Mouse (Mus musculus): ENCODE measurements around the gene Krtap17-1. TPM values are rescaled to one million over a fixed set of nuclear protein-coding genes. Genes with fewer than 3 reads are reported as not detected.

Gene Krtap17-1
- polyA plus RNA-seq, 1 experiment from 2014 or later, result not detected

DNA sequence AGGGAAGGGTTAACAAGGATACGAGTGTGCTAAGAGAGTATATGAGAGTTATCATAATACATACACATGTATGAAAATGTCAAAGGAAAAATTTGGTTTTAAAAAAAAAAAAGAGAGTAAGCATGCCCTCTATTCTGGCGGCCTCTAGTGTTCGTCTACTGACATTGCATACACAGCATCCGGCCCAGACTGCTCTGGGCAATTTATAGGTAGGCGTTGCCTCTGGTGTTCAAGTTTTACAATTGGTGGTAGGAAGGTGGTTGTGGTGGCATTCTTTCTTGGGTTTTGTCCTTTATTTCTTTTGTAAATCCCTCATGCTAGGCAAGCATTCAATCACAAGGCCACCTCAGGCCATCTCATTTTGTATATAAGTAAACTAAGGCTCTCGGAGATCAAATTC is 11.1 kb upstream of the Krtap17-1 start:
- H3K4me3 ChIP-seq, result no peak overlapping the region
- H3K9ac ChIP-seq, result no peak overlapping the region
- no peaks in the 10 kb centered on the region for H3K36me3 ChIP-seq
- H3K4me1 ChIP-seq (replicated peaks), result no peaks in the 10 kb centered on the region
- ATAC-seq (ENCODE audit: insufficient number of reproducible peaks, low FRiP score), result no peak
- no peaks in the 10 kb centered on the region for H3K27me3 ChIP-seq (replicated peaks)
- H3K27ac ChIP-seq (ENCODE audit: poor library complexity, severe bottlenecking), result no peak overlapping the region
- peaks cover 7% of the 10 kb centered on the region for H3K9me3 ChIP-seq (replicated peaks)
- 23% methylated on average over 6 of the region's 6 CpGs for WGBS
- no peak overlapping the region for H3K4me2 ChIP-seq

DNA sequence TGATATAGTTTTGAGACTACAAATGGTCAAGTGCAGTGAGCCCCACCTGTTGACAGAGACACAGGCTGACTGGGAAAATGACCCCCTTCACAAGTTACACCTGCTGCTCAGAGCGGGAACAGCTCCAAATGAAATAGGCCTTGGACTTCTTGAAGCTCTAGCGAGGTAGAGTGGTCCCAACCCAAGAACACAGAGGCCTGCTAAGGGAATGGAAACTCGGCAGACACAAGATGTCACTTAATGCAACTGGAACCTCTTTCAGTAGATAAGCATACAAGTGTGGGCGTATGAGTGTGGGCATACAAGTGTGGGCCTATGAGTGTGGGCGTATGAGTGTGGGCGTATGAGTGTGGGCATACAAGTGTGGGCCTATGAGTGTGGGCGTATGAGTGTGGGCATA is 5.3 kb upstream of the Krtap17-1 start:
- WGBS, result 83% methylated on average over 7 of the region's 7 CpGs
- H3K27ac ChIP-seq (ENCODE audit: poor library complexity, severe bottlenecking), result no peak overlapping the region
- no peaks in the 10 kb centered on the region for H3K4me1 ChIP-seq (replicated peaks)
- H3K4me2 ChIP-seq, result no peak overlapping the region
- H3K9ac ChIP-seq, result no peak overlapping the region
- H3K36me3 ChIP-seq, result no peaks in the 10 kb centered on the region
- H3K9me3 ChIP-seq (replicated peaks), result peaks cover 7% of the 10 kb centered on the region
- H3K27me3 ChIP-seq (replicated peaks), result peaks cover 17% of the 10 kb centered on the region
- no peak overlapping the region for H3K4me3 ChIP-seq
- ATAC-seq (ENCODE audit: insufficient number of reproducible peaks, low FRiP score), result no peak

GRCm38 (mm10) chr11:99994384-99994661 is 529 bp upstream of the Krtap17-1 start:
- no peak for ATAC-seq (ENCODE audit: insufficient number of reproducible peaks, low FRiP score)
- no peak overlapping the region for H3K4me3 ChIP-seq
- WGBS, result 63% methylated on average over 4 of the region's 4 CpGs

GRCm38 (mm10) chr11:99990571-99990970 is 3.2 kb downstream of the Krtap17-1 start:
- Histone ChIP-seq H3K4me2 (no peak overlapping the region), H3K27ac (ENCODE audit: poor library complexity, severe bottlenecking) (no peak overlapping the region), H3K36me3 (no peaks in the 10 kb centered on the region), H3K9ac (no peak overlapping the region), H3K4me1 (replicated peaks) (0 out of 2 replicates have a peak, but pooled peaks cover 3% of the 10 kb centered on the region), H3K9me3 (replicated peaks) (no peaks in the 10 kb centered on the region), H3K27me3 (replicated peaks) (peaks cover 42% of the 10 kb centered on the region), H3K4me3 (no peak overlapping the region)
- 77% methylated on average over 3 of the region's 3 CpGs for WGBS
- no peak for ATAC-seq (ENCODE audit: insufficient number of reproducible peaks, low FRiP score)

More at GRCm38 (mm10) chr11:99994384-99994661, 529 bp upstream of the Krtap17-1 start:
- no peak overlapping the region for H3K4me2 ChIP-seq
- no peaks in the 10 kb centered on the region for H3K9me3 ChIP-seq (replicated peaks)
- 0 out of 2 replicates have a peak, but pooled peaks cover 3% of the 10 kb centered on the region for H3K4me1 ChIP-seq (replicated peaks)
- no peaks in the 10 kb centered on the region for H3K36me3 ChIP-seq
- H3K9ac ChIP-seq, result no peak overlapping the region
- H3K27ac ChIP-seq (ENCODE audit: poor library complexity, severe bottlenecking), result no peak overlapping the region
- peaks cover 36% of the 10 kb centered on the region for H3K27me3 ChIP-seq (replicated peaks)

- no peak for ATAC-seq (ENCODE audit: insufficient number of reproducible peaks, low FRiP score)
- Histone ChIP-seq H3K27me3 (replicated peaks) (peaks cover 41% of the 10 kb centered on the region), H3K9me3 (replicated peaks) (no peaks in the 10 kb centered on the region)
Observed at GRCm38 (mm10) chr11:99989881-99990405, 3.9 kb downstream of the Krtap17-1 start.

GRCm38 (mm10) chr11:99988530-99988929 is 5.3 kb downstream of the Krtap17-1 start:
- H3K4me1 ChIP-seq (replicated peaks), result 0 out of 2 replicates have a peak, but pooled peaks cover under 1% of the 10 kb centered on the region
- H3K4me3 ChIP-seq, result no peak overlapping the region
- no peak overlapping the region for H3K4me2 ChIP-seq
- no peak overlapping the region for H3K27ac ChIP-seq (ENCODE audit: poor library complexity, severe bottlenecking)
- no peaks in the 10 kb centered on the region for H3K36me3 ChIP-seq
- WGBS, result 85% methylated on average over 3 of the region's 3 CpGs
- no peak for ATAC-seq (ENCODE audit: insufficient number of reproducible peaks, low FRiP score)
- H3K27me3 ChIP-seq (replicated peaks), result peaks cover 40% of the 10 kb centered on the region
- H3K9me3 ChIP-seq (replicated peaks), result no peaks in the 10 kb centered on the region
- no peak overlapping the region for H3K9ac ChIP-seq

More at GRCm38 (mm10) chr11:99989881-99990405, 3.9 kb downstream of the Krtap17-1 start:
- H3K4me3 ChIP-seq, result no peak overlapping the region
- H3K9ac ChIP-seq, result no peak overlapping the region
- H3K27ac ChIP-seq (ENCODE audit: poor library complexity, severe bottlenecking), result no peak overlapping the region
- H3K36me3 ChIP-seq, result no peaks in the 10 kb centered on the region
- 66% methylated on average over 6 of the region's 6 CpGs for whole genome bisulfite sequencing
- no peak overlapping the region for H3K4me2 ChIP-seq
- H3K4me1 ChIP-seq (replicated peaks), result 0 out of 2 replicates have a peak, but pooled peaks cover 3% of the 10 kb centered on the region

DNA sequence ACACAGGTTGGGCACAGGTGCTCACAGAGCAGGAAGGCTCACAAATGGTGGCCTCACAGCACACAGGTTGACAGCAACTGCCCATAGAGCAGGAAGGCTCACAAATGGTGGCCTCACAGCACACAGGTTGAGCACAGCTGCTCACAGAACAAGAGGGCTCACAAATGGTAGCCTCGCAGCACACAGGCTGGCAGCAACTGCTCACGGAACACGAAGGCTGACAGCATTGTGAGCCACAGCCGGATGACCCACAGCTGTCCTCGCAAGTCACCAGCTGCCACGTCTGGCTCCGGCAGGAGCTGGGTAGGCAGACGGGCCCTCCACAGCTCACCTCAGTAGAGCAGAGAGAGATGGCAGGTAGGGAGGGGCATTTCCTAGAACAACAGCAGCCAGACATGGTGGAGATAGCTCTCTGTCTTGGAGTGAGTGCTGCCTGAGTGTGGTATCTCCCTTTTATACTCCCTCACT is 7.6 kb downstream of the Krtap17-1 start, which contains the start of gene Krtap16-1:
Krtap16-1 (minus strand) TSS at position 418 of the 468 bp plus-strand sequence.
- 74% methylated on average over 8 of the region's 8 CpGs for WGBS
- Histone ChIP-seq H3K4me3 (no peak within 1 kb of the TSS), H3K4me2 (no peak within 1 kb of the TSS), H3K4me1 (replicated peaks) (no peaks in the 10 kb centered on the region), H3K27ac (ENCODE audit: poor library complexity, severe bottlenecking) (no peak within 1 kb of the TSS), H3K9ac (no peak within 1 kb of the TSS), H3K9me3 (replicated peaks) (no peaks in the 10 kb centered on the region), H3K27me3 (replicated peaks) (peaks cover 26% of the 10 kb centered on the region; the same call in 1 of the 2 replicates), H3K36me3 (no peaks in the 10 kb centered on the region)
- ATAC-seq (ENCODE audit: insufficient number of reproducible peaks, low FRiP score), result no peak

DNA sequence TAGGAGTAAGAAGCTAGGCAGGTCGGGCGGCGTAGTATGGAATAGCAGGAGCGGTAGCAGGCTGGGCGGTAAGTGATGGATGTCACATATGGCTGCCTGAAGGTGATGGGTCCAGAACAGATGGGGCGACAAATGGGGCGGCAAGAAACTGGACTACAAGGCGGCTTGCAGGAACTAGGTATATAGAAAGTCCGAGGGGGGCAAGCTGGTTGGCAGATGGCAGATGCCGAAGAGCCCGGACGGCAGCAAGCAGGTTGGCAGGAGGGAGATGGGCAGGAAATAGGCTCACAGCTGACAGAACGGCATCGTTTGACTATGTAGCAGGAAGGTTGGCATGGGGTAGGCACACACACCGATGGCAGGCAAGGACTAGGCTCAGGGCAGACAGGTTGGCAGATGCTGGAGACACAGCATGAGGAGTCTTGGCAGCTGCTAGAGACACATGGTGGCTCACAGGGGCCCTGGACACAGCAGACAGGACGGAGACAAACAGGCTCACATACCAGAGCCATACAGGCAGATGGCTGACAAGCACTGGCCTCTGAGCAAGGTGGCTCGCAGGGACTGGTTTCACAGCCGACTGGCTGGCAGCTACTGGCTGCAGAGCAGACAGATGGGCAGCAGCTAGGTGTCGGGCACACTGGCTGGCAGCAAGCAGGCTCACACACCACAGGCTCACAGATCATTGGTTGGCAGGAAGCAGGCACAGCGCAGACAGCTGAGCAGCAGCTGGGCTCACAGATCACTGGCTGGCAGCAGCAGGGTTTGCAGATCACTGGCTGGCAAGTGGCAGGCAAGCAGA is 8.3 kb downstream of the Krtap17-1 start:
- ATAC-seq (ENCODE audit: insufficient number of reproducible peaks, low FRiP score), result no peak
- no peaks in the 10 kb centered on the region for H3K9me3 ChIP-seq (replicated peaks)
- no peaks in the 10 kb centered on the region for H3K4me1 ChIP-seq (replicated peaks)
- H3K9ac ChIP-seq, result no peak overlapping the region
- H3K4me2 ChIP-seq, result no peak overlapping the region
- H3K4me3 ChIP-seq, result no peak overlapping the region
- no peaks in the 10 kb centered on the region for H3K36me3 ChIP-seq
- no peak overlapping the region for H3K27ac ChIP-seq (ENCODE audit: poor library complexity, severe bottlenecking)
- 71% methylated on average over 20 of the region's 20 CpGs for WGBS
- H3K27me3 ChIP-seq (replicated peaks), result peaks cover 26% of the 10 kb centered on the region; the same call in 1 of the 2 replicates

DNA sequence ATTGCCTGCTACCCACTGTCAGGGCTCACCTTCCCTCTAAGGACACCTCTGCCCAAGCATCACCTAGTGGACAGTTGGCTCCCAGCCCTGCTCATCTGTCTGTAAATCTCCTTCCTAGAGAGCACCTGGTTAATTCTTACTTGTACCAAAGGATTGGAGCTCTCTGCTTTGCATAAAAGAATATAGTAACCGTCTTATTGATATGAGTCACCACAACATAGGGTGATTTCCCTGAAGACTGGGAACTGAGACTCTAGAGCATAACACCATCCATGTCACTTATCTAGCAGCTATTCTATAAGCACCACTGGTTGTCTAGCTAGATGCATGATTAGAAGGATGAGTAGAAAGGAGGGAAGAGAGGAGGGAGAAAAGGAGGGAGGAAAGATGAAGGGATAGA is 10.4 kb downstream of the Krtap17-1 start:
- Histone ChIP-seq H3K4me2 (no peak overlapping the region), H3K36me3 (no peaks in the 10 kb centered on the region), H3K4me3 (no peak overlapping the region), H3K9me3 (replicated peaks) (no peaks in the 10 kb centered on the region), H3K27ac (ENCODE audit: poor library complexity, severe bottlenecking) (no peak overlapping the region), H3K9ac (no peak overlapping the region), H3K4me1 (replicated peaks) (no peaks in the 10 kb centered on the region), H3K27me3 (replicated peaks) (peaks cover 26% of the 10 kb centered on the region; the same call in 1 of the 2 replicates)
- no peak for ATAC-seq (ENCODE audit: insufficient number of reproducible peaks, low FRiP score)
- 88% methylated on average over 1 of the region's 1 CpGs for WGBS

DNA sequence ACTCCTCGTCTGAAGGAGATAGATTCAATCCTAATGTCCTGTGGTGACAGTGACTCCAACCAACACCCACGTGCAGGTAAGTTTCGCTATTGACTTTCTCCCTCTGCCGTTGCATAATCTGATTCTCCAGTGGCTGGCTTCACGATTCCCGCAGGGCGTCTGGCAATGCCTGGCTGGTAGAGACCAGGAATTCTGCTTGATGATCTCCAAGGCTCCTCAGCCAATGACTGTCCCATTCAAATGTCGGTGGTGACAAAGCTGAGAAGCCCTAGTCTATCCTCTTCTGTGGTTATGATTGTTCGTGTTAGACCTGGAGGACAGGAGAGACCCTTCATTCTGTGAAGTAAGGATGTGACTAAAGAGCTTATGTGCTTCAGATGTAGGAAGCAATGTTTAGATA is 11.1 kb downstream of the Krtap17-1 start:
- no peaks in the 10 kb centered on the region for H3K36me3 ChIP-seq
- no peak overlapping the region for H3K27ac ChIP-seq (ENCODE audit: poor library complexity, severe bottlenecking)
- H3K27me3 ChIP-seq (replicated peaks), result peaks cover 26% of the 10 kb centered on the region; the same call in 1 of the 2 replicates
- H3K9me3 ChIP-seq (replicated peaks), result no peaks in the 10 kb centered on the region
- H3K4me1 ChIP-seq (replicated peaks), result no peaks in the 10 kb centered on the region
- ATAC-seq (ENCODE audit: insufficient number of reproducible peaks, low FRiP score), result no peak
- WGBS, result 79% methylated on average over 9 of the region's 9 CpGs
- H3K9ac ChIP-seq, result no peak overlapping the region
- H3K4me3 ChIP-seq, result no peak overlapping the region
- H3K4me2 ChIP-seq, result no peak overlapping the region

DNA sequence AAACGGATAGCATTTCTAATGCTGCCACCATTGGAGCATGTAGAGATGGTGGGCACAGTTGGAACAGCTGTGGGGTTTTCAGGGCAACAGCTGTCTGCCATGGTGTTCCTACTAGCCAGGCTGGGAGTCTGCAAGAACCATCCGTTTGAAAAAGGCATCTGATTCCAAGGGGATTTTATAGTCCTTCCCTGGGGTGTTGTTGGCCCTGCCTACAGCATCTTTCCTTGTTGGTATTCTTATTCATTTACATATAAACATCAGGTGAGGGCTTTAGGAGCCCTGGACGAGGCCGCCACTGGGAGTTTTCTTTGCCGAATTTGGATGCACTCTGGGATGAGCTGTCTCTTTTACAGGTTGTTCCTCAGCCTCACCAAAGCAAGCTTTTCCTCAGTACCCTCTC is 14.8 kb downstream of the Krtap17-1 start, which contains the start of gene Krtap29-1:
Krtap29-1 (minus strand) TSS at position 101 of the 400 bp plus-strand sequence.
- no peaks in the 10 kb centered on the region for H3K4me1 ChIP-seq (replicated peaks)
- no peak within 1 kb of the TSS for H3K4me3 ChIP-seq
- no peak within 1 kb of the TSS for H3K4me2 ChIP-seq
- no peaks in the 10 kb centered on the region for H3K27me3 ChIP-seq (replicated peaks)
- no peak within 1 kb of the TSS for H3K27ac ChIP-seq (ENCODE audit: poor library complexity, severe bottlenecking)
- H3K36me3 ChIP-seq, result no peaks in the 10 kb centered on the region
- no peak for ATAC-seq (ENCODE audit: insufficient number of reproducible peaks, low FRiP score)
- WGBS, result 65% methylated on average over 5 of the region's 5 CpGs
- H3K9me3 ChIP-seq (replicated peaks), result no peaks in the 10 kb centered on the region
- H3K9ac ChIP-seq, result no peak within 1 kb of the TSS

Data from heart, embryonic 12.5 days (tissue).